Mouse (Mus musculus): Measurements from ENCODE around the gene Ubxn7.

Gene Ubxn7

GRCm38 (mm10) chr16:32434066-32434465, 102.0 kb downstream of the Ubxn7 start:
- no peak for DNase-seq (ENCODE audit: low spot score)

- DNase-seq (ENCODE audit: low spot score): no peak
These were observed 102.6 kb downstream of the Ubxn7 start for GRCm38 (mm10) chr16:32434691-32435090.

DNA sequence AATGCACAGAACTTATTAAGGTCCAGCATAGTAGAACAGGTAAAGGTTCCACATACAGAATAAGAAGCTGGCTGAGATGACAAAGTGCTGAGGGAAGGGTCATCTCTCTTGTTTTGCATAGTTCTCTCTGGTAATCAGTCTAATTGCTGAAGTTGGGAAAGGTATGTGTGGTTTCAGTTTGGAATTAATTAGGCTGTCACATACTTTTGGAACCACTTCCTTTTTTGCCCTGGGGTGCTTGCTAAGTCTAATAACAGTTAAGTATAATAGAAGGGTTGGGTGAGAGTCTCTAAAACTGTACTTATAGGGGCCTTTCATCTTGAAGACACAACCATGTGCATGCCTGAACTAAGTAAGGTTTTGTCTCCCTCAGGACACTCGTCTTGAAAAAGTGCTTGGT, 104.6 kb downstream of the Ubxn7 start:
- no peak for DNase-seq (ENCODE audit: low spot score)

GRCm38 (mm10) chr16:32437266-32437665, 105.2 kb downstream of the Ubxn7 start:
- DNase-seq (ENCODE audit: low spot score): no peak

DNA sequence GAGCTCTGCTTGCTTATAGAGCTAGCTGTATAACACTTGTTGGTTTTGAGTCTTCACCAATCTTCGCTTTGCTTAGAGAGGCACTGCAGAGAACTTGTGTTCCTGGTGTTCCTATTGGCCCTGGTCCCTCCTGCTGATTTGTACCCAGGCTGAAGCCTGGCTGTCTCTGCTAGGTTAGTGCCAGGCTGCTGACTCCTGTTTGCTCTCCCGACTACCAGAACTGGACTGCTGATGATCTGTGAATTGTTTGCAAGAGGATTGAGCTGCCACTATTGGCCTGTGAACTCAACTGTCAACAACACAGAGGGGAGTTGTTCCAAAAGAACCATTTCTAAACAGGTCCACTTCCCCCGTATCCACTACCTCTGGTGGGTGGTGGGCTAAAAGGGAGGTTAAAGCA, 109.4 kb downstream of the Ubxn7 start:
- DNase-seq (ENCODE audit: low spot score): no peak

Measured in MN1 (cell line).